Mouse (Mus musculus) testis, adult 2 months (tissue): ENCODE results near the gene Lbhd1. TPM values are rescaled to one million over a fixed set of nuclear protein-coding genes. Genes with fewer than 3 reads are reported as not detected.
A peak's percentile ranks its signal among the peaks of the same experiment; 100 is the strongest.
"Not testable (repeated sequence)": the region's sequence is repeated elsewhere in the genome, so short reads cannot be mapped to it uniquely, and the experiment has no call there.

ENCODE experiments used
- H3K27ac ChIP-seq: fragments of 200-500 bp; 2 replicates; pipeline ENCODE4 v1.5.1; 2012; ENCODE audit warnings: low read depth, low read length; ENCODE audit not compliant: control insufficient read depth, insufficient read depth
- H3K27me3 ChIP-seq: fragments of 200-500 bp; 2 replicates; pipeline ENCODE4 v1.6.1; 2012; ENCODE audit warnings: mild to moderate bottlenecking, low read length, moderate library complexity; ENCODE audit not compliant: control insufficient read depth, insufficient read depth
- H3K36me3 ChIP-seq: fragments of 200-500 bp; 2 replicates; pipeline ENCODE4 v1.6.1; 2012; ENCODE audit warnings: mild to moderate bottlenecking, low read length; ENCODE audit not compliant: control insufficient read depth, insufficient read depth
- H3K4me1 ChIP-seq: fragments of 200-500 bp; 2 replicates; pipeline ENCODE4 v1.6.1; 2012; ENCODE audit warnings: low read length; ENCODE audit not compliant: control insufficient read depth, insufficient read depth
- H3K4me3 ChIP-seq: fragments of 200-500 bp; 2 replicates; pipeline ENCODE4 v1.5.1; 2012; ENCODE audit warnings: low read depth, mild to moderate bottlenecking, low read length, moderate library complexity, mixed read lengths; ENCODE audit not compliant: control insufficient read depth
- CTCF ChIP-seq: fragments of 200-500 bp; IDR thresholded peaks from 2 replicates; pipeline ENCODE4 v1.5.1; 2012; ENCODE audit warnings: low read depth, mild to moderate bottlenecking, inconsistent platforms, low read length, moderate library complexity; ENCODE audit not compliant: control insufficient read depth, insufficient read depth, insufficient replicate concordance
- POLR2A ChIP-seq: fragments of 200-500 bp; IDR thresholded peaks from 2 replicates; pipeline ENCODE4 v1.6.1; 2012; ENCODE audit warnings: low read depth, mild to moderate bottlenecking, inconsistent platforms, low read length, moderate library complexity; ENCODE audit not compliant: control insufficient read depth
- polyA plus RNA-seq: library from polyadenylated mRNA; depleted of rRNA; stranded (reverse); fragments of >200 nt; gene quantifications from 2 replicates; pipeline ENCODE4 v1.2.3, GENCODE M21; 2012; rRNA removed

The Lbhd1 gene
- 1.1 and 1.9 TPM in 2 replicates for polyA plus RNA-seq

GRCm38 (mm10) chr19:8883616-8884015 is at the start of gene Lbhd1, which contains the start of gene Gm49403:
Lbhd1 (plus strand) TSS chr19:8883732.
Gm49403 (plus strand) TSS chr19:8883930.
- Histone ChIP-seq H3K27ac (no peak within 1 kb of the TSS), H3K4me3 (no peak within 1 kb of the TSS), H3K36me3 (no peaks in the 10 kb centered on the region), H3K27me3 (no peaks in the 10 kb centered on the region), H3K4me1 (peaks cover 7% of the 10 kb centered on the region)
- TF ChIP-seq POLR2A (no peak), CTCF (no peak)

- H3K36me3 ChIP-seq, H3K4me3 ChIP-seq, H3K27me3 ChIP-seq: not testable (repeated sequence)
- H3K4me1 ChIP-seq, result peaks cover 18% of the 10 kb centered on the region
- H3K27ac ChIP-seq, result peak overlapping the region; percentile 26; the same call in 1 of the 2 replicates
Measured at GRCm38 (mm10) chr19:8836327-8836726, 47.2 kb upstream of the Lbhd1 start.

GRCm38 (mm10) chr19:8837251-8837791 is 46.2 kb upstream of the Lbhd1 start, which contains the start of gene Bscl2:
Bscl2 (plus strand) TSS chr19:8837467.
- Histone ChIP-seq H3K27ac (peak within 1 kb of the TSS; percentile 92), H3K4me1 (peaks cover 18% of the 10 kb centered on the region), H3K36me3 (peaks cover 2% of the 10 kb centered on the region; the same call in 1 of the 2 replicates), H3K4me3 (peak within 1 kb of the TSS; percentile 93), H3K27me3 (no peaks in the 10 kb centered on the region)
- TF ChIP-seq CTCF (peak; percentile 12; the same call in 1 of the 2 replicates), POLR2A (peak; percentile 83)

- H3K27me3 ChIP-seq, result no peaks in the 10 kb centered on the region
- TF ChIP-seq CTCF (no peak), POLR2A (no peak)
- H3K4me3 ChIP-seq, result peak overlapping the region; percentile 93
- peak overlapping the region; percentile 92 for H3K27ac ChIP-seq
- H3K4me1 ChIP-seq, result peaks cover 18% of the 10 kb centered on the region
- H3K36me3 ChIP-seq, result peaks cover 2% of the 10 kb centered on the region; the same call in 1 of the 2 replicates
Measured at GRCm38 (mm10) chr19:8838041-8838730, 45.3 kb upstream of the Lbhd1 start.

- H3K36me3 ChIP-seq, result peaks cover 2% of the 10 kb centered on the region; the same call in 1 of the 2 replicates
- TF ChIP-seq POLR2A (no peak), CTCF (no peak)
Measured at GRCm38 (mm10) chr19:8839103-8839907, 44.2 kb upstream of the Lbhd1 start, which contains the start of gene Gng3. Gng3 (minus strand) TSS chr19:8839194.

GRCm38 (mm10) chr19:8839908-8840791 is 43.4 kb upstream of the Lbhd1 start:
- TF ChIP-seq CTCF (no peak), POLR2A (0 out of 2 replicates have a peak, but pooled peaks have one; percentile 41)
- peaks cover 18% of the 10 kb centered on the region for H3K4me1 ChIP-seq
- H3K27ac ChIP-seq, result no peak overlapping the region
- no peaks in the 10 kb centered on the region for H3K27me3 ChIP-seq
- H3K36me3 ChIP-seq, result peaks cover 2% of the 10 kb centered on the region; the same call in 1 of the 2 replicates
- peak overlapping the region; percentile 79 for H3K4me3 ChIP-seq

More at GRCm38 (mm10) chr19:8839103-8839907, 44.2 kb upstream of the Lbhd1 start, which contains the start of gene Gng3:
- H3K4me1 ChIP-seq, result peaks cover 18% of the 10 kb centered on the region
- H3K27me3 ChIP-seq, result no peaks in the 10 kb centered on the region
- peak within 1 kb of the TSS; percentile 93 for H3K4me3 ChIP-seq
- H3K27ac ChIP-seq, result peak within 1 kb of the TSS; percentile 92
